Mouse (Mus musculus): ENCODE data around the gene Prdx1. TPM values are rescaled to one million over a fixed set of nuclear protein-coding genes. Genes with fewer than 3 reads are reported as not detected.
A peak's percentile ranks its signal among the peaks of the same experiment; 100 is the strongest.
"Not testable (repeated sequence)": the region's sequence is repeated elsewhere in the genome, so short reads cannot be mapped to it uniquely, and the experiment has no call there.

Prdx1 gene
- total RNA-seq (2021) = 100 to 1,000 TPM; 392 to 403 TPM
- long read RNA-seq, experiment 1, transcript Prdx1-204 (6 exons, 2,294 nt) = major isoform, 952 of 963 reads
- long read RNA-seq, experiment 1, partial matches to known transcripts = 4 of 963 reads
- long read RNA-seq, experiment 1, other reads (novel, unspliced or antisense) = 5 of 963 reads
- long read RNA-seq, experiment 2, transcript Prdx1-204 (6 exons, 2,294 nt) = major isoform, 803 of 808 reads
- long read RNA-seq, experiment 2, partial matches to known transcripts = 1 of 808 reads
- long read RNA-seq, experiment 2, other reads (novel, unspliced or antisense) = 1 of 808 reads

GRCm38 (mm10) chr4:116685402-116686061 lies at the start of gene Prdx1:
Prdx1 (plus strand) TSS chr4:116685544.
- DNase-seq = peak; percentile 96 to 99
- intact Hi-C loops (cut with DNase I) = loop anchor here (5.0 kb wide), 2 partner anchors 33 to 128 kb away; partner anchors contain the start of genes Akr1a1, Gpbp1l1 and Tmem69

GRCm38 (mm10) chr4:116638821-116639220 lies 46.5 kb upstream of the Prdx1 start:
- intact Hi-C loops (cut with DNase I) = no loop called here
- DNase-seq = no peak

DNA sequence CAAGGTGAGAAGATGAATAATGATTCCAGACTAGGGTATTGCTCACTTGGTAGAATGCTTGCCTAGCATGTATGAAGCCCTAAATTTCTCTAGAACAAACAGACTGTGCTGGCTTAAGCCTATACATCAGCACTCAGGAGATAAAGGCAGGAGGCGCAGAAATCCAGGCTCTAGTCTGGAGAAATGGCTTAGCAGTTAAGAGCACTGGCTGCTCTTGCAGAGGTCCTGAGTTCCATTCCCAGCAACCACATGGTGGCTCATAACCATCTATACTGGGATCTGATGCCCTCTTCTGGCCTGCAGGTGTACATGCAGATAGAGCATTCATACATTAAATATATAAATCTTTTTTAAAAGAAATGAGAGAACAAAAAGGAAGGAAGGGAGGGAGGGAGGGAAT lies 43.3 kb upstream of the Prdx1 start:
- no peak for DNase-seq
- intact Hi-C loops (cut with DNase I) = no loop called here

GRCm38 (mm10) chr4:116644326-116644725 lies 41.0 kb upstream of the Prdx1 start:
- intact Hi-C loops (cut with DNase I) = no loop called here
- peak in 1 of 2 experiments; percentile 46 for DNase-seq

GRCm38 (mm10) chr4:116645624-116646023 lies 39.7 kb upstream of the Prdx1 start:
- intact Hi-C loops (cut with DNase I) = loop anchor here (5.0 kb wide), 1 partner anchor 57 kb away; no protein-coding TSS in a partner anchor
- DNase-seq = no peak

GRCm38 (mm10) chr4:116649411-116649810 lies 35.9 kb upstream of the Prdx1 start:
- intact Hi-C loops (cut with DNase I) = loop anchor here (5.0 kb wide), 1 partner anchor 53 kb away; no protein-coding TSS in a partner anchor

DNA sequence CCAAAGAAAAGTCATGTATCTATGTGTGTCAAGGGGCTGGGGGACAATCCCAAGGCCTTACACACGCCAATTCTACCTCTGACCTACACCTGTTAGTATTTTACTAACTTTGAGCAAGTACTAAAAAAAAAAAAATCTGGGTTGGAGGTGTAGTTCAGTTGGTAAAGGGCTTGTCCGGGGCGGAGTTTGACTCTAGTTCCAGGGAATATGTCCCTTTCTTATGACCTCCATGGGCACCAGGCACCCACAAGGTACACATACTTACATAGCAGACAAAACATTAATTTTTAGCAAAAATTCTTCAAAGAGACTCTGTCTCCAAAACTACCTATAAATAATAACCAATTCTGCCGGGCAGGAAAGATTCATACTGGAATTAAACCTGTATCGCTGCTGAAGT lies 35.0 kb upstream of the Prdx1 start:
- intact Hi-C loops (cut with DNase I) = loop anchor here (5.0 kb wide), 1 partner anchor 37 kb away; the partner anchor contains the start of gene Prdx1
- DNase-seq = no peak

More at GRCm38 (mm10) chr4:116649411-116649810, 35.9 kb upstream of the Prdx1 start:
- DNase-seq = no peak

- DNase-seq = peak; percentile 91
- intact Hi-C loops (cut with DNase I) = loop anchor here (5.0 kb wide), 1 partner anchor 36 kb away; the partner anchor contains the start of gene Prdx1
Measured at GRCm38 (mm10) chr4:116650924-116651796, 34.2 kb upstream of the Prdx1 start, which contains the start of gene Akr1a1. Akr1a1 (minus strand) TSS chr4:116651680.

DNA sequence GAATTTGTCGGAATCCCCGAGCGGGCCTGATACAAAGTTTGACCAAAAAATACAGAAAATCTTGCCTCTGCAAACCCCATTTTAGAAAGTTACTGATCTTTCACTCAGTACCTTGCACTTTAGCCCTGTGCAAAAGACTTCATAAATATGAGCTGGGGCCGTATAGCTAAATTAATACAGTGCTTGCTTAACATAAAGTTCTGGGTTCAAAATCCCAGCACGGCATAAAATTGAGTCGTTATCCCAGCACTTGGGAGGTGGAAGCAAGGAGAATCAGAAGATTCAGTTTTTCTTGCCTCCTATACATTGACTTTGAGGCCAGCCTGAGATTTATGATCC lies 33.6 kb upstream of the Prdx1 start:
- no peak for DNase-seq
- intact Hi-C loops (cut with DNase I) = loop anchor here (5.0 kb wide), 1 partner anchor 36 kb away; the partner anchor contains the start of gene Prdx1

GRCm38 (mm10) chr4:116653228-116653627 lies 32.1 kb upstream of the Prdx1 start:
- intact Hi-C loops (cut with DNase I) = loop anchor here (5.0 kb wide), 1 partner anchor 34 kb away; the partner anchor contains the start of gene Prdx1
- DNase-seq = no peak

GRCm38 (mm10) chr4:116655100-116655499 lies 30.2 kb upstream of the Prdx1 start:
- DNase-seq = no peak
- intact Hi-C loops (cut with DNase I) = no loop called here

- no peak for DNase-seq
- intact Hi-C loops (cut with DNase I) = no loop called here
Measured at GRCm38 (mm10) chr4:116655658-116656057, 29.7 kb upstream of the Prdx1 start.

DNA sequence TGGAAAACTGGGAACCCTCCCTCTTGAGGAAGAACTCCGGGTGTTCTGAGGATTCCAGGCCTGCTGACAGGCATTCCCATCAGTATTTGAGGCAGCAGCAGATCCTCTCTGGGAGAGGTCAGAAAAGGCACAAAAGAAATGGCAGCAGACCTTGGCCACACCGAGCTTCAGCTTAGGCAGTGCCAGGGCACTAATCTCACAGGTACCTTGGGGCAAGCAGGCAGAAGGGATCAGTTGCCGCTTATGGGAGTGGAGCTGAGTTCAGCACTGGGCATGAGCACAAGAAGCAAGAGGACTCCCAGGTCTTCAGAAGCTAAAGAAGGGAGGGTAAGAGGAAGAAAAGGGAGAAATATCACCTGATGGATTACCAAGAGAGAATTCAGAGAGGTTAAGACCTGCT lies 27.4 kb upstream of the Prdx1 start:
- DNase-seq = no peak
- intact Hi-C loops (cut with DNase I) = no loop called here

DNA sequence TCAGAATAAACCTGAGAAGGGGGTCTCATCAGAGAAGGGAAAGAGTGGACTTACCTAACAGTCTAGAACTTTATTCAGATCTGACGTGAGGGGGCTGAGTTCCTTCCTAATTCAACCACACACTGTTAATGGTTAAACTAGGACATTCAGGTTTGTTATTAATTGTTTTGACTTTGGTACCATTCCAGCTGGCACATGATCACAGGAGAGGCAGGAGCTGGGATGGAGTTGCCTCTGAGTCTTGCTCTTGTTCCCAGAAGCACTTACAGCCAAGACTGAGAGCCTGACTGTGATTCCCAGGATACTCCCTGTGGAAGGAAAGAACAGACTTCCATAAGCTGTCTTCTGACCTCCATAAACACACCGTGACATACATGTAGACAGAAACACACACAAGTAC lies 25.9 kb upstream of the Prdx1 start:
- DNase-seq = peak in 1 of 2 experiments; percentile 31
- intact Hi-C loops (cut with DNase I) = no loop called here

- intact Hi-C loops (cut with DNase I); DNase-seq: not testable (repeated sequence)
Measured at GRCm38 (mm10) chr4:116659916-116660315, 25.4 kb upstream of the Prdx1 start.

DNA sequence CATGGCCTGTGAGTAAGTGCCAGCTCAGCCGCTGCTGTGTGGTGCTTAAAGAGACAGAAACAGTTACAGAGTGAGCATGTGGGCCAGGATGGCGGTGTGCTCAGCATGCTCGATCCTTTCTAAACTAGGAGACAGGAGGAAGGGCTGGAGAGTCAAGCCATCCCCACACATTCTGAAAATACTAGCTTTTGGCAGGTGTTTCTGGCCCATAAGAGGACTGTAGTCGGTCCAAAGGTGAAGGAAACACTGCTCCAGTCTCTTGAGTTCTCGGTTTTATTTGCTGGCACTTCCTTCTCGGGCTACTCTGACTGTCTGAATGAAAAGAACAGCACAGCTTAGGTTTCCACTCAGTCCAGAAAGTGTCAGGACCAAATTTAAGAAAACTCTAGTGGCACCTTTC lies 24.5 kb upstream of the Prdx1 start:
- intact Hi-C loops (cut with DNase I) = no loop called here
- DNase-seq = no peak

DNA sequence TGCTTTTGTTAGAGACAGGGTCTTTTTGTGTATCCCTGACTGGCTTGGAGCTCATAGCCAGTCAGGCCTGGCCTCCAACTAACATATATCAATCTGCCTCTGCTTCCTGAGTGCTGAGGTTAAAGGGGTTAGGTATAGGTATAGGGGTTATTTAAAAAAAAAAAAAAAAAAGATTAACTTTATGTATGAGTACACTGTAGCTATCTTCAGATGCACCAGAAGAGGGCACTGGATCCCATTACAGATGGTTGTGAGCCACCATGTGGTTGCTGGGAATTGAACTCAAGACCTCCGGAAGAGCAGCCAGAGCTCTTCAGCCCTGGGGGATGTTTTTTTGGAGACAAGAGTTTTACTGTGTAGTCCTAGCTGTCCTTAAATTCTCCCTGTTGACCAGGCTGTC lies 23.3 kb upstream of the Prdx1 start:
- intact Hi-C loops (cut with DNase I) = no loop called here
- DNase-seq = no peak

- no peak for DNase-seq
- intact Hi-C loops (cut with DNase I) = no loop called here
Measured at GRCm38 (mm10) chr4:116666625-116667024, 18.7 kb upstream of the Prdx1 start.

DNA sequence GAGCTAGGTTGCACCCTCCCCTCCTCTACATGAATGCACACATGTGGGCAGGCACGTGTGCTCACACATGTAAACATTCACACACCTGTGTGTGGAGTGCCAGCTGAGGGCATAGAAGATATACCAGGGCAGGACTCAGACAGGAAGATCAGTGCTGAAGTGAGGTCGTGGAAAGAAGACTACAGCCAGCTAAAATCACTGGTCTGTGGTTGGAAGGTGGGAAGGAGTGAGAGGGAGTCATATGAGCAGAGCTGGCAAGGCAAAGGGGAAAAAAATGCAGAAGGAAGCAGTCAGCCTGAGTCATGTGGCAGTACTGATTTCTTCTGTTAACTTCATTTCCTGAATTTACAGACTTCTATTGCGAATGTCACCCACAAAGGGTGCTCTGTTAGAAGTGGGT lies 17.2 kb upstream of the Prdx1 start:
- intact Hi-C loops (cut with DNase I) = no loop called here
- no peak for DNase-seq

DNA sequence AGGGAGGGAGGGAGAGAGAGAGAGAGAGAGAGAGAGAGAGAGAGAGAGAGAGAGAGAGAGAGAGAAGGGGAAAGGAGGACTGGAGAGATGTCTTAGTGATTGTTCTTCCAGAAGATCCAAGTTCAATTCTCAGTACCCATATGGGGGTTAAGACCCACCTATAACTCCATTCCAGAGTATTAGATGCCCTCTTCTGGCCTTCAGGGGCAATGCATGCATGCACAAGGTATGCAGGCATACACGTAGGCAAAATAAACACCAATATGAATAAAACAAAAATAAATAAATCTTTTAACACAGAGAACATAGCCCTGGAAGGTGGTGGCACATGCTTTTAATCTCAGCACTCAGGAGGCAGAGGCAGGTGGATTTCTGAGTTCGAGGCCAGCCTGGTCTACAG lies 16.1 kb upstream of the Prdx1 start:
- intact Hi-C loops (cut with DNase I) = no loop called here
- DNase-seq = peak in 1 of 2 experiments; percentile 21

- intact Hi-C loops (cut with DNase I) = no loop called here
- peak; percentile 23 to 30 for DNase-seq
Measured at GRCm38 (mm10) chr4:116672785-116673184, 12.6 kb upstream of the Prdx1 start.

All from heart, postnatal 14 days (tissue).